Mouse (Mus musculus) midbrain, embryonic 11.5 days (tissue): ENCODE data around the gene Rnf40. TPM values are rescaled to one million over a fixed set of nuclear protein-coding genes. Genes with fewer than 3 reads are reported as not detected.

Experiments
- ATAC-seq: fragments of 200-750 bp; cut with Nextera tagmentation; 2 replicates; pipeline ENCODE4 v1.8.0; 2017; ENCODE audit warnings: moderate TSS enrichment, moderate library complexity; ENCODE audit not compliant: low FRiP score
- DNase-seq: peaks from one replicate; pipeline ENCODE4 v3.0.0; 2015; ENCODE audit warnings: low spot score; ENCODE audit errors: missing footprints
- H3K27ac ChIP-seq: fragments of 300-500 bp; sonication (generic); 2 replicates; pipeline ENCODE4 v1.5.1; 2014; ENCODE audit warnings: low read depth, low read length
- H3K27me3 ChIP-seq: fragments of 300-500 bp; sonication (generic); 2 replicates; pipeline ENCODE4 v1.6.1; 2014; ENCODE audit warnings: mild to moderate bottlenecking, low read length, moderate library complexity, mixed read lengths; ENCODE audit not compliant: control insufficient read depth, insufficient read depth
- H3K36me3 ChIP-seq: fragments of 300-500 bp; sonication (generic); 2 replicates; pipeline ENCODE4 v1.6.1; 2014; ENCODE audit warnings: mild to moderate bottlenecking, low read length, moderate library complexity, mixed read lengths; ENCODE audit not compliant: control insufficient read depth, insufficient read depth
- H3K4me1 ChIP-seq: fragments of 300-500 bp; sonication (generic); 2 replicates; pipeline ENCODE4 v1.6.1; 2014; ENCODE audit warnings: low read length; ENCODE audit not compliant: control insufficient read depth, insufficient read depth
- H3K4me2 ChIP-seq: fragments of 300-500 bp; sonication (generic); 2 replicates; pipeline ENCODE4 v1.6.1; 2014; ENCODE audit warnings: mild to moderate bottlenecking, moderate library complexity
- H3K4me3 ChIP-seq: fragments of 300-500 bp; sonication (generic); 2 replicates; pipeline ENCODE4 v1.5.1; 2014; ENCODE audit warnings: low read depth, low read length
- H3K9ac ChIP-seq: fragments of 300-500 bp; sonication (generic); 2 replicates; pipeline ENCODE4 v1.6.1; 2014; ENCODE audit warnings: low read length
- H3K9me3 ChIP-seq: fragments of 300-500 bp; sonication (generic); 2 replicates; pipeline ENCODE4 v1.6.1; 2016; ENCODE audit warnings: low read length; ENCODE audit not compliant: control insufficient read depth
- WGBS: fragments of 180-500 bp; shearing (Covaris S2); extraction: QIAGEN DNeasy Blood & Tissue Kit; methylation state at CpG from one replicate; pipeline ENCODE4 v1.1.7; 2014; 5-methylcytosine and 5-hydroxymethylcytosine counted together
- polyA plus RNA-seq: library from polyadenylated mRNA; unstranded; fragments of >200 nt; fragmentation: Nextera tagmentation; extraction: Ambion mirVana; gene quantifications from 2 replicates; pipeline ENCODE4 v1.2.1, GENCODE M21; 2014

Gene Rnf40
- polyA plus RNA-seq, 1 experiment from 2014 or later = 39.2 TPM

DNA sequence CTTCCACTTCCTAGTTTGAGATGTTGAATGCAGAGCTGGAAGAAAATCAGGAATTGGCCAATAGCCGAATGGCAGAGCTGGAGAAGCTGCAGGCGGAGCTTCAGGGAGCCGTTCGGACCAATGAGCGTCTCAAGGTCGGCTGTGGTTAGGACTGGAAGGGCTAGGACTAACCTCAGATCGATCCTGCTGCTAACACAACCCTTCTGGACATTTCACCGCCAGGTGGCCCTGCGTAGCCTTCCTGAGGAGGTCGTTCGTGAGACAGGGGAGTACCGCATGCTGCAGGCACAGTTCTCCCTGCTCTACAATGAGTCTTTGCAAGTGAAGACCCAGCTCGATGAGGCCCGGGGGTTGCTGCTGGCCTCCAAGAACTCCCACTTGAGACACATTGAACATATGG is 4.0 kb downstream of the Rnf40 start:
- DNase-seq = no peak
- no peak overlapping the region for H3K4me3 ChIP-seq
- H3K27ac ChIP-seq = no peak overlapping the region
- 89% methylated on average over 14 of the region's 14 CpGs for WGBS
- H3K36me3 ChIP-seq = peaks cover 43% of the 10 kb centered on the region
- no peak overlapping the region for H3K4me2 ChIP-seq
- ATAC-seq = no peak
- no peaks in the 10 kb centered on the region for H3K27me3 ChIP-seq
- H3K4me1 ChIP-seq = peaks cover 7% of the 10 kb centered on the region
- no peaks in the 10 kb centered on the region for H3K9me3 ChIP-seq
- no peak overlapping the region for H3K9ac ChIP-seq

DNA sequence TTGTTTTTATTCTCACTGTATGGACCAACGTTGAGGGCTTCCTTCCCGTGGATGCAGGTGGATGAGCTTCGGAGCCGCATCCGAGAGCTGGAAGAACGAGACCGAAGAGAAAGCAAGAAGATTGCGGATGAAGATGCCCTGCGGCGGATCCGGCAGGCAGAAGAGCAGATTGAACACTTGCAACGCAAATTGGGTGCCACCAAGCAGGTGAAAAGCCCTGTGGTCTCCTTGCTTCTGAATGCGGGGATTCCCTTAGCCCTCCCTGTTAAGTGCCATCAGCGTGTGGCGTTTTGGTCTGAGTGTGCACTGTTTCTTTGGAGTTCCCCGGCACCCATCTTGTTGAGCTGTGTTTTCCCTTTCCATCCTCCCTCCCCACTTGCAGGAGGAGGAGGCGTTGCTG is 8.2 kb downstream of the Rnf40 start:
- Histone ChIP-seq H3K36me3 (peaks cover 43% of the 10 kb centered on the region), H3K4me1 (no peaks in the 10 kb centered on the region), H3K4me3 (no peak overlapping the region), H3K9me3 (no peaks in the 10 kb centered on the region), H3K27me3 (no peaks in the 10 kb centered on the region), H3K4me2 (no peak overlapping the region), H3K9ac (no peak overlapping the region), H3K27ac (no peak overlapping the region)
- no peak for ATAC-seq
- no peak for DNase-seq
- WGBS = 93% methylated on average over 17 of the region's 17 CpGs

DNA sequence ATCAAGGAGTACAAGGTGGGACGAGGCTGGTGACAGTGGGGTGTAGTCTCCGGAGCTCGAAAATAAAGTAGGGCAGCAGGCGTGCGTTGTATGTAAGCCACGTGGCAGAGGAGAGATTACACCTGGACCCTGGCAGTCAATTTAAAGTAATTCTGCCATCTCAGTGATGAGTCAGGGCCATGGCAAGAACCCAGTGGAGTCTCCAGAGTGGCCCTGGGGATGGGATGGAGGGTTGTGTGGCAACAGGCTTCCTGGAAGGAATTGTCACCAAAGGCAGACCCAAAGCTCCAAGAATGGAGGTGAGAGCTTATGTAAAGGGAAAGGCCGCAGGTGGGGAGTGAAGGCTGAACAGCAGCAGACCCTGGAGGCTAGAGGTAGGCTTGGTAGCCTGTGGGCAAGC is 12.0 kb downstream of the Rnf40 start:
- no peak for DNase-seq
- Histone ChIP-seq H3K4me3 (no peak overlapping the region), H3K4me2 (no peak overlapping the region), H3K9ac (no peak overlapping the region), H3K4me1 (no peaks in the 10 kb centered on the region), H3K9me3 (no peaks in the 10 kb centered on the region), H3K27me3 (no peaks in the 10 kb centered on the region), H3K27ac (no peak overlapping the region), H3K36me3 (peaks cover 38% of the 10 kb centered on the region)
- 94% methylated on average over 7 of the region's 7 CpGs for WGBS
- ATAC-seq = no peak

DNA sequence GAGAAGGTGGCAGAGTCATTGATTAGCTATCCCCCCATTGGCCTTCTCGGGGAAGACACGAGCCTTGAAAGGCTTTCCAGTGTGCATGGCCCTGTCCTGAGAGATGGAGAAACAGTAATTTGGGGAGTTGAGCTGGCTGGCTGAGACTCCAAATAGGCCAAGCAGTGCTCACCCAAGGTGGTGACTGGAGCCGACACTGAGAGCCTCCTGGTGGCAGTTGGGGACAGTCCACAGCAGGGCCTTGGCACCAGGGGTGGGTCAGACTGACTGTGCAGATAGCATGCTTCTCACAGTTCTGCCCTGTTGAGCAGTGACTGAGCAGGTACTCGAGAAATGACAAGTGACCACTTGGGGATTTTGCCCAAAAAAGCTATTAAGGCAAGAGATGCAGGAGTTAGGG is 13.2 kb downstream of the Rnf40 start:
- 90% methylated on average over 4 of the region's 4 CpGs for WGBS
- Histone ChIP-seq H3K4me2 (no peak overlapping the region), H3K4me3 (no peak overlapping the region), H3K27me3 (no peaks in the 10 kb centered on the region), H3K9me3 (no peaks in the 10 kb centered on the region), H3K4me1 (no peaks in the 10 kb centered on the region), H3K36me3 (peaks cover 27% of the 10 kb centered on the region), H3K27ac (no peak overlapping the region), H3K9ac (no peak overlapping the region)
- ATAC-seq = no peak
- DNase-seq = no peak

DNA sequence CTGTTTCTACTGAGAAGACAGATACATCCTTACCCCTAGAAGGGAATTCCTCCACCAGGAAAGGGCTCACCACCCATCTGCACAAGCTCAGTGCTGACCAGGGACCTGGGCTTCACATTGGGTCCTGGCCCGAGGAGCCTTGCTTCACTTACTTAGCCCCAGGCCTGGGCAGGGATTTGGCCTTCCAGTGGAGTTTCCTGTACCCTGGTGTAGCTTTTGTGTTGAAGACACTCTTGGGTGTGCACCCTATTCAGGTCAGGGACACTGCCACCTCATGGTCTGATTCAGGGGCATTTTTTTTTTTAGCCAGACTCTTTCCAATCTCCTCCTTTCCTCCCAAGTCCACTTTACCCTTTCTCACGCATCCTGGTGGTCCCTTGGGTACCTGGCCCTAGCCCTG is 14.3 kb downstream of the Rnf40 start:
- no peaks in the 10 kb centered on the region for H3K4me1 ChIP-seq
- H3K36me3 ChIP-seq = peaks cover 23% of the 10 kb centered on the region
- DNase-seq (no peak), ATAC-seq (no peak)
- H3K9ac ChIP-seq = no peak overlapping the region
- no peak overlapping the region for H3K4me3 ChIP-seq
- no peak overlapping the region for H3K27ac ChIP-seq
- WGBS = 87% methylated on average over 2 of the region's 2 CpGs
- H3K4me2 ChIP-seq = no peak overlapping the region
- no peaks in the 10 kb centered on the region for H3K27me3 ChIP-seq
- no peaks in the 10 kb centered on the region for H3K9me3 ChIP-seq

GRCm38 (mm10) chr7:127604256-127604655 is 15.7 kb downstream of the Rnf40 start:
- no peak overlapping the region for H3K4me2 ChIP-seq
- no peak overlapping the region for H3K9ac ChIP-seq
- no peak overlapping the region for H3K27ac ChIP-seq
- no peak for ATAC-seq
- DNase-seq = no peak
- H3K4me1 ChIP-seq = no peaks in the 10 kb centered on the region
- H3K4me3 ChIP-seq = no peak overlapping the region
- WGBS = 90% methylated on average over 10 of the region's 10 CpGs
- peaks cover 27% of the 10 kb centered on the region for H3K36me3 ChIP-seq
- no peaks in the 10 kb centered on the region for H3K9me3 ChIP-seq
- no peaks in the 10 kb centered on the region for H3K27me3 ChIP-seq

DNA sequence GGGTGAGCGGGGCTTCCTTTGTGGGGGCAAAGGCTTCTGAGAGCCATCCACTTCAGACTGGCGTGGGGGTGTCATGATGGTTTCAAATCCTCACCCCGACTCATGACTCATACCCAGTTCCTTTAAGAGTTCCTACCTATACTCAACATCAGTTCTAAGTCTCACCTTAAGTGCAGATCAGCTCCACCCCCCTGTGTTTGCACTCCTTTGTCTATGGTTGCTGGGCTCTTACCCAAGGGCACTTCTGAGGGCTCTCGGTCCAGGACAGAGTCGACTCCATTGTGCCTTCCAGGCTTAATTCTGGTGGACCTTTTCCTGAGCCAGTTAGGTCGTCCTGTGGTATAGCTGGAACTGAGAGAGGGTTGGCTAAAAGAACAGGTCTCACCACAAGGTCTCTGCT is 18.6 kb downstream of the Rnf40 start:
- Histone ChIP-seq H3K36me3 (peaks cover 42% of the 10 kb centered on the region), H3K4me3 (no peak overlapping the region)

GRCm38 (mm10) chr7:127611011-127611410 is 22.4 kb downstream of the Rnf40 start:
- WGBS = 94% methylated on average over 29 of the region's 29 CpGs
- no peak overlapping the region for H3K4me3 ChIP-seq
- H3K36me3 ChIP-seq = peaks cover 35% of the 10 kb centered on the region
- ATAC-seq = no peak
- H3K4me1 ChIP-seq = peaks cover 6% of the 10 kb centered on the region
- H3K9me3 ChIP-seq = no peaks in the 10 kb centered on the region
- DNase-seq = no peak
- no peaks in the 10 kb centered on the region for H3K27me3 ChIP-seq
- H3K4me2 ChIP-seq = no peak overlapping the region
- H3K27ac ChIP-seq = no peak overlapping the region
- H3K9ac ChIP-seq = no peak overlapping the region

More for the DNA sequence above, 18.6 kb downstream of the Rnf40 start:
- WGBS = 83% methylated on average over 6 of the region's 6 CpGs
- Histone ChIP-seq H3K9ac (no peak overlapping the region), H3K27ac (no peak overlapping the region), H3K4me1 (no peaks in the 10 kb centered on the region), H3K9me3 (no peaks in the 10 kb centered on the region), H3K27me3 (no peaks in the 10 kb centered on the region), H3K4me2 (no peak overlapping the region)
- DNase-seq = peak; percentile 73
- ATAC-seq = no peak

DNA sequence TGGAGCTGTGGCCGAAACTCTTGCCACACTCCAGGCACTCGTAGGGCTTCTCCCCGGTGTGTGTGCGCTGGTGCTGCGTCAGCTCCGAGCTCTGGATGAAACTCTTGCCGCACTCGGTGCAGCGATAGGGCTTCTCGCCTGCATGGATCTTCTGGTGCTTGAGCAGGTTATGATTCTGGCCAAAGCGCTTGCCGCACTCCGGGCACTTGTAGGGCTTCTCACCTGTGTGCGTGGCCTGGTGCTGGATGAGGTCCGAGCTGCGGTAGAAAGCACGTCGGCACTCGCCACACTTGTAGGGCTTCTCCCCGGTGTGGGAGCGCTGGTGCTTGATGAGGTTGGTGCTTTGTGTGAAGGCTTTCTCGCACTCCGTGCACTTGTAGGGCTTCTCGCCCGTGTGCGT is 23.0 kb downstream of the Rnf40 start:
- Histone ChIP-seq H3K27me3 (no peaks in the 10 kb centered on the region), H3K9ac (no peak overlapping the region), H3K4me3 (no peak overlapping the region), H3K36me3 (peaks cover 35% of the 10 kb centered on the region), H3K27ac (no peak overlapping the region), H3K9me3 (no peaks in the 10 kb centered on the region), H3K4me1 (peaks cover 8% of the 10 kb centered on the region), H3K4me2 (no peak overlapping the region)
- DNase-seq = peak; percentile 77
- WGBS = 97% methylated on average over 26 of the region's 26 CpGs
- no peak for ATAC-seq

GRCm38 (mm10) chr7:127613501-127613900 is 24.9 kb downstream of the Rnf40 start:
- peaks cover 8% of the 10 kb centered on the region for H3K4me1 ChIP-seq
- H3K27ac ChIP-seq = no peak overlapping the region
- DNase-seq = peak; percentile 80
- ATAC-seq = no peak
- H3K4me3 ChIP-seq = peak overlapping the region; percentile 99; the same call in 1 of the 2 replicates
- peak overlapping the region; percentile 62; the same call in 1 of the 2 replicates for H3K4me2 ChIP-seq
- H3K9me3 ChIP-seq = no peaks in the 10 kb centered on the region
- WGBS = 84% methylated on average over 8 of the region's 8 CpGs
- H3K36me3 ChIP-seq = peaks cover 31% of the 10 kb centered on the region
- H3K27me3 ChIP-seq = no peaks in the 10 kb centered on the region
- peak overlapping the region; percentile 98 for H3K9ac ChIP-seq
